Mouse (Mus musculus) left cerebral cortex, adult 9 months (tissue): Measurements from ENCODE around the gene Ptpro.

Experiments used
- DNase-seq, 2 experiments: peaks; one replicate each; pipeline ENCODE4 v3.0.0; 2022; ENCODE audit warnings: low spot score in 2 of 2

Ptpro gene

GRCm38 (mm10) chr6:137497208-137497835 lies 245.2 kb downstream of the Ptpro start:
- DNase-seq: no peak

DNA sequence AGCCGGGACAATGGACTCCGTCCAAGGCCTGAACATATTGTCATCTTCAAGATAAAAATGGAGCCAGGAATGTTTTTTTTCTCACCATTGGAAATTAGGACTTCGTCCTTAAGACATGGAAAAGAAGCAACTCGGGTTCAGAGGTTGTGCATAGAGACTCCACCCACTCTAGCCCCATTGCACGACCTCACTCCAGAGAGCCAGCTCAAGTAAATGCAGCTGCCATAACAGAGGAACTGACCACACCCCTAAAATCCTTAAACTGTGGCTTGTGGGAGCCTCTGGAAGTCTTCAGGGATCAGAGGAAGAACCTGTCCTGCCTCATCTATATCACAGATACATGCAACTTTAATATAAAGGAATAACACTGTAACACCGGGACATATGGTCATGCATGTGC lies 246.7 kb downstream of the Ptpro start:
- no peak for DNase-seq

DNA sequence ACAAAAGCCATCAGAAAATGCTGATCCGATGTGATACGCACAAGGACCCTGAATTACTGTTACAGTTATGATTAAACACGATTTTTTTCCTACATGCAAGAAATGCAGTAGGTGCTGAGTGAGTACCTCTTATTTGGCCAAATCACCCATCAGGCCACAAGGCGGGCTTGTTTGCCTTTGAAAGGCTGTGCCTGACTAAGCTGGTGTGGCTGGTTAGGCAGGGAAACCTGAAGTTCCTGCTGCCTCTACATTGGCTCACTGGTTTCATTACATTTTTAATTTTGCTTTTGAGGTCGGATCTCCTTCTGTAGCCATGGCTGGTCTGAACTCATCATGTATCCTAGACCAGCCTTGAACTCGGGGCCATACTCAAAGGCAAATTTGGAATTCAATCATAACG lies 250.9 kb downstream of the Ptpro start:
- no peak for DNase-seq

- DNase-seq: no peak
Observed at GRCm38 (mm10) chr6:137503462-137503861, 251.3 kb downstream of the Ptpro start.

DNA sequence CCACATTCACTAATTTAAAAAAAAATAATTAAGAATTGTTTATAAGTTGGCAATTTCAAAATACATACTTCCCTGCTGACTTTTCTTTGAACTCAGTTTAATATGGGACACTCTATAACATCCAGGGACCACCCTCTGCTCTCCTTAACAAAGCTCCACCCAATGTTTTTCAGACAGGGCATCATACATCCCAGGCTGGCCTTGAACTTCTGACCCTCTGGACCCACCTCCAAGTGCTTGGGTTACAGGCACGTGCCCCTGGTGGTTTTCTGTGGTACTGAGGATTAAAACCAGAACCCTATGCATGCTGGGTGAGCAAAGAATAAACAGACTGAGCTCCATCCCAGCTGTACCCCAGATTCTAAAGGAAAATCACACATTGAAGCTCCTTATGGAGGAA lies 251.9 kb downstream of the Ptpro start:
- no peak for DNase-seq

- no peak for DNase-seq
Observed at GRCm38 (mm10) chr6:137505555-137506227, 253.6 kb downstream of the Ptpro start.

DNA sequence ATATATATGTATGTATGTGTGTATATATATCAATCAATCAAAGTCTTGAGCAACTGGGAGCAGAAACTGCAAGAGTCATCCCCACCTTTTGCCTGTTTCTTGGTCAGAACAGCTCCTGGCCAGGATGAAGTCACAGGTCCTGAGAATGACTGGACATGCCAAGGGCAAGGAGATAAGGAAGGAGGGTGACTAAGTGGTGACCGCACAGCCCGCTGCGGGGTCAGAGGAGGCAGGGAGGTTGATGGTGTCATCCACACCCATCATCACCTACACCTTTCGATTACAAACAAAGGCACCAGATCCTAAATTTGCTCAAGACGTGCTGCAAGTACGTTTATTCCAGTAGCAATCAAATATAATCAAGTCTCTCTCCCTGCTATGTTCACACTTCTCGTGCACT lies 254.4 kb downstream of the Ptpro start:
- no peak for DNase-seq

GRCm38 (mm10) chr6:137508936-137509335 lies 256.8 kb downstream of the Ptpro start:
- no peak for DNase-seq

DNA sequence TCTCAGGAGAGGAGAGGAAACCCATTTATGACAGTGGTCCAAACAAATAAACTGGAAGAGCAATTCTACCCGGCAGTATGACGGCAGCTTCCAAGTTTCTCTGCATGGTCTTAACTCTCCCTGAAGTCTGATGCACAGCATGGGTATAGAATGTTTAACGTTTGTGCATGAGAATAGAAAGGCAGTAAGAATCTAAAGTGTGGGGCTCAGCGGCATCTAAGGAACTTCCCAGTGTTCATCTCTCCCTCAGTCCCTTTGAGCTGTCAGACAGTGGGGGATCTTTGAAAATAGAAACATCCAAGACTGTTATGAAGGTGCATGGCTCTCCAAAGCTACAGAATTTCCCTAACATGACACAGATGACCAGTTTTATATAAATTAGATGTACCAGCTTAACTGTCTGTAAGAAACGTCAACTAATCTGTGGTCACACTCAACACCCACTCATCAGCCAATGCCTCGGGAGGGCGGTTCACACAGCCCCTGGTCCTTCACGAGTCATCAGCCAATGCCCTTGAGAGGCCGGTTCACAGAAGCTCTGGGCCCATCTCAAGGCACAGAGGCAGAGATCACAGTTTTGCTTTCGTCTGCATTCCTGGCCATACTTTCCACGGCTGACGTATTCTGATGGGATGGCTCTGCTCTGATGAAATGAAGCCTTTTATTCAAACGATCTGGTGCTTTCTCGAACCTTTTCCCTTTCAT lies 257.4 kb downstream of the Ptpro start:
- DNase-seq: no peak

DNA sequence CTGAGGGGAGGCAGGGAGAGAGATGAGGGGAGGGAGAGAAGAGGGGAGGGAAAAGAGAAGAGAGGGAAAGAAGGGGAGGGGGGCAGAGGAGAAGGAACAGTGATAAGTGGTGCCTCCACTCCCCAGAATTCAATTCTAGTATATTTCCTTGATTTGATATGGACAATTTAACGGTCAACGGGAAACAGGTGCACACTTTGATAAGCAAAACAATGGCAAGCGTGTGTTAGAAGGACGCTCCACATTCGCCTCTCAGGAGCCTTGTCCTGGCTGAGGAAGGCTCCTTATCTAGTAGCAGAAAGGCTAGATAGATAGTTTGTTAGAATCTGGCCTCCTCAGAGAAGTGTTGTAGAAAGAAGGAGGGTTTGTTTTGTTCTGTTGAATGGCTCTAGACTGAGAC lies 260.6 kb downstream of the Ptpro start:
- no peak for DNase-seq
